Mouse (Mus musculus) gastrocnemius, adult 2 months (tissue): Measurements from ENCODE around the gene Ralgapa2. TPM values are rescaled to one million over a fixed set of nuclear protein-coding genes. Genes with fewer than 3 reads are reported as not detected.
A peak's percentile ranks its signal among the peaks of the same experiment; 100 is the strongest.

Experiments used
- DNase-seq: peaks from one replicate; pipeline ENCODE4 v3.0.0; 2022
- H3K27ac ChIP-seq: fragments of 200-600 bp; 2 replicates; pipeline ENCODE4 v1.8.1; 2022; ENCODE audit warnings: mild to moderate bottlenecking
- H3K4me3 ChIP-seq: fragments of 200-600 bp; 2 replicates; pipeline ENCODE4 v1.8.1; 2022; ENCODE audit warnings: mild to moderate bottlenecking, moderate library complexity
- CTCF ChIP-seq: fragments of 200-600 bp; IDR thresholded peaks from 2 replicates; pipeline ENCODE4 v1.8.1; 2022; ENCODE audit warnings: antibody characterized with exemption, mild to moderate bottlenecking, moderate library complexity
- intact Hi-C: fragments of 180-260 bp; cut with DNase I; formaldehyde crosslinking; loops from one replicate; pipeline ENCODE4 v1.15.1; 2025
- total RNA-seq, 2 experiments: library from RNA; stranded (reverse); gene quantifications; 2 replicates each; pipeline ENCODE4 v1.2.3; 2021

Gene Ralgapa2
- total RNA-seq, 2 experiments from 2014 or later = 5.8 to 9.6 TPM

DNA sequence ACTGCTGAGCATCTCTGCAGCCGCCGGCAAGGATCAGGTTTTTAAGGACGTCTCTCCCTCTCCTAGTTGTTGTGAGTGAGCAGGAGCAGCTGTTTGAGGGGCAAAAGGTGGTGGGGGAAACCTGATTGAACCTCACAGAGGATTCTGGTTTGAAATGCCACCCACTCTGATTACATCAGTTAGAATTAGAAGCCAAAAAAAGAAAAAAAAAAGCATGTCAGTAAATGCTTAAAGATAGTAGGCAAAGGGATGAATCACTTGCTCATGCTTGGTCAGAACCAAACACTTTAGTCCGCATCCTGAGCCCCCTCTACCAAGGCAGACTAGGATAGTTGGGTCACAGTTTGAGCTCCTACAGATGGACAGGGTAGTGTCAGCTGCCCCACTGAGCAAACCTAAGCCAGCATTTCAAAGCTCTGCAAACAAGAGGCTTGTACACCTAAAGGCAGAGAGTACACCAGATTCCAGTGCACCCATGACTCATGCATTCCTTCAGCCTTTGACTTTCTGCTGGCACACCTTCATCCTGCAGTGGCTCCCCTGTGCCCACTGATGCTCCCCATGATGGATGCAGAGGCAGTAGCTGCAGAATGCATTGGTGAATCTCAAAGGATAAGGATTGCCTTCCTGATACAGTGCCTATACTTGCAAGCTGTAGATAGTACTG is 265.6 kb downstream of the Ralgapa2 start:
- DNase-seq = no peak
- no peak overlapping the region for H3K4me3 ChIP-seq
- no peak for TF ChIP-seq CTCF
- H3K27ac ChIP-seq = no peak overlapping the region
- intact Hi-C loops = no loop called here

DNA sequence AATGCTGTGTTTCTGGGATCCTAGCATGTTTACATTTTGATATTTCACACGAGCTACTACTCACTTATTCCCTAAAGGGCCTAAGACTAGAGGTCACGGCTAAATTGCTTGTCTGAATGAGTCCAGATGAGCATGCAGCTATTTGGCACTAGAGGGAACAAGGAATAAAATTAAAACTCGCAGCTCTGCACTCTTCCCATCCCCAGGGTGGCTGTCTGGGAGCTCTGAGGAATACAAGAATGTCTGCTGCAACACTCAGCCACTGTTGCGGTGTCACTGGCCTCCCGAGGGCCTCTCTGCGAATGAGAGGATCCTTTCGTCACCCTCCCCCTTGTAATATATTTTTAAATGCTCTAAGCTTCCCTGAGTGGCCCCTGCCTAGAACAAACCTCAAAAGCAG is 266.7 kb downstream of the Ralgapa2 start:
- TF ChIP-seq CTCF = no peak
- intact Hi-C loops = no loop called here
- no peak overlapping the region for H3K27ac ChIP-seq

DNA sequence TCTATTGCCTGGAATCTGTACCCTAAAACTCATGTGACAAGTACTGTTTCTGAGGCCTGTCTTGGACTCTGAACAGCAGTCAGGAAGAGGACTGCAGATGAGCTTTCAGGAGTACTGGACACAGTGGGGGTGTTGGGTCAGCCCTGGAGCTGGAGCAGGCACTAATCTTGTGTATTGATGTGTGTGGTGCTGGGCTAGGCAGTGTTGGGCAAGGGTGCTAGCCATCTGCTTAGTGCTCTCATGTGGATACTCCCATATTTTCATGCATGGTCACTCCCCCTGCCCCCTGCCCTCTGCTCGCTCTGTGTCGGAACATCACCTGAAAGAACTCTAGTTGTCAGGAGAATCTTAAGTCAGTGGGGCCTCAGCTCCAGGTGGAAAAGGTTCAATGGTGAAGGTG is 268.1 kb downstream of the Ralgapa2 start:
- TF ChIP-seq CTCF = no peak
- intact Hi-C loops = no loop called here
- no peak overlapping the region for H3K4me3 ChIP-seq
- DNase-seq = no peak
- no peak overlapping the region for H3K27ac ChIP-seq

More for the DNA sequence above, 266.7 kb downstream of the Ralgapa2 start:
- DNase-seq = no peak
- no peak overlapping the region for H3K4me3 ChIP-seq

DNA sequence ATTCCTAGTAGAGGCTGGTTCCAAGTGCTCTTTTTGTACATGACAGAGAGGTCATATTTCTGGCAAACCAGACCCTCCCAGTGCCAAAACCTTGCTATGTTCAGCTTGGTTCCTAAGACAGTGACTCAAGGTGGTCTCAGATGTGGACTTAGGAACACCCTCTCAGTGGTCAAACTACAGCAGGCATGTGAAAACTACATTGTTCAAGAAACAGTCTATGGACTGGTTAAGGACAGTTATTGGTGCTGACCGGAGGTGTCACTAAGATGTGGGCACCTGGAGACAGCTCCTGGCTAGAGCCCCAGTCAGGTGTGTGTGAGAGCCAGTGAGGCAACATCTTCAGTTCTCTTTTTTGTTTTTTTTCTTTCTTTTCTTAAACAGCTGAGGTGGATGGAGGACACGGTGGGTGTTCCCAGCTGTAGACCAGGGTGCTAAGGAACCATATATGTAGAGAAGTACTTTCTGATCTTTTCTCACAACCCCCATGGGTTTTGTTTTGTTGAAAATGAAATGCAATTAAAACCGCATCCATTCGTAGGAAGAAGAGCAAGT is 272.9 kb downstream of the Ralgapa2 start:
- no peak for TF ChIP-seq CTCF
- intact Hi-C loops = no loop called here

DNA sequence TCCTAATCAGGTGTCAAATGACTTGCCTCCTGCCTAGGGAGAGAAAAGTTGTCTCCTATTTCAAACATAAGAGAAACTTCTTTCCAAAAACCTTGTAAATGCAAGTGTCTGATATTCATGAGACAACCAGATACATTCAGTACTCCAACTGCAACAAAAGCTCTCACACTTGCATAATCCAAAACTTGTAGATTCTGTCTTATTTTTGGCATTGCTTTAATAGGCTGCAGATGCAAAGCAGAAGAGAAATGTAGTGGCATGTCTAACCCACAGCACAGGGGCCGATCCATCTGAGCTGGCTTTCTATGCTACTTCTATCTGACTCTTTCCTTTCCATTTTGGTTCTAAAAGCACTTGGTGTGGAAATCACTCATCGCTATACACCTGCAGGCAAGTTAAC is 280.7 kb downstream of the Ralgapa2 start:
- no peak overlapping the region for H3K4me3 ChIP-seq
- no peak for TF ChIP-seq CTCF
- intact Hi-C loops = no loop called here
- H3K27ac ChIP-seq = no peak overlapping the region
- DNase-seq = no peak

More for the DNA sequence above, 272.9 kb downstream of the Ralgapa2 start:
- no peak overlapping the region for H3K27ac ChIP-seq
- no peak for DNase-seq
- H3K4me3 ChIP-seq = no peak overlapping the region

DNA sequence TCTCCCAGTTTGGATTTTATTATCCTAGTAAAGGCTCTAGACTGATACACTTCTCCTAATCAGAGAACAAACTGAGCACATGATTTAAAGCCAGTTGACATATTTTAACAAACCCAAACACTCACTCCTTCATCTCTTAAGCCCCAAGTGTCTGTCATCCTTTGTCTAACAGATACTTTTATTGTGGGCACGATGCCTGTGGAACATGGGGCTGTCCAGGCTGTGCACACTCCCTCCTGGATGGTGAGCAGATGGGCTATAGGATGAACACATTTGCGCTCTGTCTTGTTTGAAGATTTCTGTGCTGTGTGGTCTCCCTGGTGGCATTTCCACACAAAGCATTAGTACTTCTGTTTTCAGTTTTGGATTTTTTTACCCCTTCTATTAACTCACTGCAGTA is 283.7 kb downstream of the Ralgapa2 start:
- TF ChIP-seq CTCF = no peak
- Histone ChIP-seq H3K4me3 (no peak overlapping the region), H3K27ac (no peak overlapping the region)
- DNase-seq = no peak
- intact Hi-C loops = no loop called here

DNA sequence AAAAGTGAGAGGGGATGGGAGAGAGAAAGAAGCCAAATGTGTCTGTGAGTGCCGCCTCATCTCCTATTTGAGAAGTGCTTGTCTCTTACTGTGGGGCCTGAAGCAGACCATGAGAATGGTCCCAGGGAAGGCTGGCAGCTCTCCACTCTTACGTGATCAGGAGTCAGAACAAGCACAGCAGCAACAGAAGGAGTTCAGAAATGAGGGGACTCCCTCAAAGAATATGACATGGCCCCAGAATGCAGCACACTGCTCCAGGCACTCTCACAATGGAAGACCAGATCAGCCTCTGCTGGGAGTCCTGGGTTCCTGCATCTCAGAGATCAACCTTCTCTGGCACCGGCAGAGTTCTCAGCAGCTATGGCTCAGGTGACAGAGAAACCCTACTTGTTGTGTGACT is 284.5 kb downstream of the Ralgapa2 start:
- no peak overlapping the region for H3K27ac ChIP-seq
- TF ChIP-seq CTCF = no peak
- intact Hi-C loops = no loop called here
- no peak for DNase-seq
- no peak overlapping the region for H3K4me3 ChIP-seq

DNA sequence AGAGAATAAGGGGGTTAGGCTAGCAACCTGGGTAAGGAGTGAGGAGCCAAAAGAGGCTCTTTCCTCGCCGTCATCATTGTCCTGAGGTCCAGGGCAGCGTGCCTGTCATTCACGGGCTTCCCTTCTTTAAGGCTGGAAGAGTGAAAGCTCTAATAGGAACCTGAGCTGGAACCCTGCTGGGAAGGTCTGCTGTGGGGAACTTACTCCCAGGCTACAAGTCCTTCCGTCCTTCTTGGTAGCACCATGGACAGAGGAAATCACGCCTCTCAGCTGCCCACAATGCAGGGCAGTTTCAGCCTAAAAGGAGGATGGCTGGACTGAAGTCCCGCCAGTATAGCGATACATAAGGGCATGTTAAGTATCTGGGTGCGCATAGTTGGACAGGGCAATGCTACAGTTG is 285.7 kb downstream of the Ralgapa2 start:
- intact Hi-C loops = no loop called here
- TF ChIP-seq CTCF = no peak
- Histone ChIP-seq H3K4me3 (no peak overlapping the region), H3K27ac (no peak overlapping the region)
- DNase-seq = no peak

DNA sequence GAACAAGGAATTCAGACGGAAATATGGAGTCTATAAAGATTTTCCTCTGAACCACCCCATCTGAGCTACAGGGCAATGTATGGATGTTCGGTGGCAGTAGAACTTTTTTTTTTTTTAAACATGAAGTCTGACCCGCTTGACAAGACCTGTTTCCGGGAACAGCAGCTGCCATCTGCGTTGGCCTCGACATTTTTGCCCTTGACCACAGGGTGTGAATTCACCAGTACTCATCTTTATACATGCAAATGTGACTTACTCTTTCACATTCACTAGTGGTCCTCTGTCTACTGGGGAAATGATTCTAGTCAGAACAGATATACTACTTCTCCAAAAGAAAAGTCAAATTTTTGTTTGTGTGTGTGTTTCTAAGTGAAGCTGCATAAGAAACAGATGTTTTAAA is 286.3 kb downstream of the Ralgapa2 start:
- intact Hi-C loops = no loop called here
- DNase-seq = no peak

DNA sequence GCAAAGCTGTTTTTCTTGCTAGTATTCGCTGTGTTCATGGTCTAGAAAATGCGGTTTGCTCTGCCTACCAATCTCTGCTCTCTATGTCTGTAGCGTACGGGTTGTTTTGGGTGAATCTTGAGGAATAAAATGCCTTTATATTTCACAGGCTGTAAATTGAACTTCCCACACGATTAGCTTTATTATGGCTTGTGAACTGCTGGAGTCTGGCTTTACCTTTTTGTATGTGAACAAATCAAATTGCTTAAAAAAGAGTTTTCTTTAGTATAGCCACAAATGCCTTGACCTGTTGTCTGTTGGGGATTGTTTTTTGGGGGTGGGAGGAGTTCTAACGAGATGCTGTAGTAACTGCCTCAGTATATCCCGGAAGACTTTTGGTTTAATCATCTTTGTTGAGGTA is 288.0 kb downstream of the Ralgapa2 start:
- no peak for DNase-seq
- intact Hi-C loops = no loop called here
- H3K4me3 ChIP-seq = no peak overlapping the region
- no peak overlapping the region for H3K27ac ChIP-seq
- no peak for TF ChIP-seq CTCF

More for the DNA sequence above, 286.3 kb downstream of the Ralgapa2 start:
- no peak for TF ChIP-seq CTCF
- Histone ChIP-seq H3K4me3 (no peak overlapping the region), H3K27ac (no peak overlapping the region)

DNA sequence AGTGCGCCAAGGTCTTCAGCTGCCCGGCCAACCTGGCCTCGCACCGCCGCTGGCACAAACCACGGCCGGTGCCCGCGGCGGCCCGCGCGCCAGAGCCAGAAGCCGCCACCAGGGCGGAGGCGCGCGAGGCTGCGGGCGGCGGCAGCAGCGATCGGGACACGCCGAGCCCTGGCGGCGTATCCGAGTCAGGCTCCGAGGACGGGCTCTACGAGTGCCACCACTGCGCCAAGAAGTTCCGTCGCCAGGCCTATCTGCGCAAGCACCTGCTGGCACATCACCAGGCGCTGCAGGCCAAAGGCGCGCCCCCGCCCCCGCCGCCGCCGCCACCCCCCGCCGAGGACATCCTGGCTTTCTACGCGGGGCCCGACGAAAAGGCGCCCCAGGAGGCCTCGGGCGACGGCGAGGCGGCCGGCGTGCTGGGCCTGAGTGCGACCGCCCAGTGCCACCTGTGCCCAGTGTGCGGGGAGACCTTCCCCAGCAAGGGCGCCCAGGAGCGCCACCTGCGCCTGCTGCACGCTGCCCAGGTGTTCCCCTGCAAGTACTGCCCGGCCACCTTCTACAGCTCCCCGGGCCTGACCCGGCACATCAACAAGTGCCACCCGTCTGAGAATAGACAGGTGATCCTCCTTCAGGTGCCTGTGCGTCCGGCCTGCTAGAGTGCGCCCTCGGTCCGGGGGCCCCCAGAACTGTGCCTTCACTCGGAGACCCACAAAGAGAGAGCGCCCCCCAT is 288.8 kb downstream of the Ralgapa2 start:
- H3K4me3 ChIP-seq = peak overlapping the region; percentile 73
- intact Hi-C loops = no loop called here

DNA sequence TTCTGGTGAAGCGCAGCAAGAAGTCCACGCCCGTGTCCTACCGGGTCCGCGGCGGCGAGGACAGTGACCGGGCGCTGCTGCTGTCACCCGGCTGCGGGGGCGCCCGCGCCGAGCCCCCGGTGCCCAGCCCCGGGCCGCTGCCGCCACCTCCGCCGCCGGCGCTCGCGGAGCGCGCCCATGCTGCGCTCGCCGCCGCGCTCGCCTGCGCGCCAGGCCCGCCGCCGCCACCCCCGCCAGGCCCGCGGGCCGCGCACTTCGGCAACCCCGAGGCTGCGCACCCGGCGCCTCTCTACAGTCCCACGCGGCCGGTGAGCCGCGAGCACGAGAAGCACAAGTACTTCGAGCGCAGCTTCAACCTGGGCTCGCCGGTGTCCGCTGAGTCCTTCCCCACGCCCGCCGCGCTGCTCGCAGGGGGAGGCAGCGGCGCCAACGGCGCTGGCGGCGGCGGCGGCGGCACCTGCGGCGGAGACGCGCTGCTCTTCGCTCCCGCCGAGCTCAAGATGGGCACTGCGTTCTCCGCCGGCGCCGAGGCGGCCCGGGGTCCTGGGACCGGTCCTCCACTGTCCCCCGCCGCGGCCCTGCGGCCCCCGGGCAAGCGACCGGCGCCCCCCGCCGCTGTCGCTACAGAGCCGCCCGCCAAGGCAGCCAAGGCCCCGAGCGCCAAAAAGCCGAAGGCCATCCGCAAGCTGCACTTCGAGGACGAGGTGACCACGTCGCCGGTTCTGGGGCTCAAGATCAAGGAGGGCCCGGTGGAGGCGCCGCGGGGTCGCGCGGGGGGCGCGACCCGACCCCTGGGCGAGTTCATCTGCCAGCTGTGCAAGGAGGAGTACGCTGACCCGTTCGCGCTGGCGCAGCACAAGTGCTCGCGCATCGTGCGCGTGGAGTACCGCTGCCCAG is 289.6 kb downstream of the Ralgapa2 start:
- DNase-seq = peak; percentile 26
- no peak overlapping the region for H3K27ac ChIP-seq
- intact Hi-C loops = no loop called here
- TF ChIP-seq CTCF = no peak
- peak overlapping the region; percentile 73 for H3K4me3 ChIP-seq

More for the DNA sequence above, 288.8 kb downstream of the Ralgapa2 start:
- TF ChIP-seq CTCF = 0 out of 2 replicates have a peak, but pooled peaks have one; percentile 4
- peak; percentile 41 for DNase-seq
- no peak overlapping the region for H3K27ac ChIP-seq

DNA sequence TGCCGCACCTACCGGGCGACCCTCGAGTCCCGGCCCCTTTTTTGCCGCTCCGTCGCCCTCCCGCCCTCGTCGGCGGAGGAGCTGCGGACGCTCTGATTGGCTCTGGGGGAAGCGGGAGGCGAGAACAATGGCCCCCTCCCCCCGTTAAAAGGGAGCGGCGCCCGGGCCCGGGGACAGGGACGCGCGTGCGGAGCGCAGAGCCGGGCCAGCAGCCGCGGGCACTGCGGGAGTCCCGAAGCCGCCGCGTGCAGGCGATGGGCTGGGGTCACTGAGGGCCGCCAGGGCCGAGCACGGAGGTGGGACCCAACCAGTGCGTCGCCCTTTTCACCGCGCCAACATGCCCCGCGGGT is 290.2 kb downstream of the Ralgapa2 start:
- no peak for TF ChIP-seq CTCF
- intact Hi-C loops = no loop called here
- Histone ChIP-seq H3K4me3 (peak overlapping the region; percentile 73), H3K27ac (no peak overlapping the region)
- peak; percentile 17 for DNase-seq
